Mouse (Mus musculus): Measurements from ENCODE around the gene Pank2. TPM values are rescaled to one million over a fixed set of nuclear protein-coding genes. Genes with fewer than 3 reads are reported as not detected.
"Not testable (repeated sequence)": the region's sequence is repeated elsewhere in the genome, so short reads cannot be mapped to it uniquely, and the experiment has no call there.

Pank2 gene
- polyA plus RNA-seq, 1 experiment from 2014 or later: 49.6 TPM

DNA sequence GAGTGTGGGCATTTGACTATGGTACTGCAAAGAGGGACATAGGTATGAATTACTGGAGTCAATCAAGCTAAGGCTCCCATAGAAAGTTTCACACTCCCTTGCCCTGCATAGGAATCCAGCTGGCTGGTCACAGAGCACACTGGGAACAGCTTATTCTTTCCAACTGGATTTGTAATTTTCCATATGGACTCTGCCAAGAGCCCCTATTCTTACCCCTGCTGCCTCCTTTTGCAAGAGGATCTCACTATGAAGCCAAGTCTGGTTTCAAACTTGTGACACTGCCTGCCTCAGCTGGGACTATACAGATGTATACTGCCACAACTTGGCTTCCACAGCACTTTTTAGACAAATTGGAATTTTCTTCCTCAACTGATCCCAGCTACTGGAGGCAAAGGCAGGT lies 39.3 kb downstream of the Pank2 start:
- Histone ChIP-seq H3K27ac (ENCODE audit: low read depth, low read length) (no peak overlapping the region), H3K4me3 (ENCODE audit: low read depth, low read length) (no peak overlapping the region), H3K4me1 (replicated peaks; ENCODE audit: control insufficient read depth, insufficient read depth, low read length) (no peaks in the 10 kb centered on the region), H3K27me3 (ENCODE audit: control insufficient read depth, insufficient read depth, low read length) (no peaks in the 10 kb centered on the region), H3K4me2 (replicated peaks; ENCODE audit: low read depth, low read length) (no peak overlapping the region), H3K36me3 (ENCODE audit: control insufficient read depth, insufficient read depth, low read length) (0 out of 2 replicates have a peak, but pooled peaks cover 5% of the 10 kb centered on the region), H3K9ac (ENCODE audit: low read depth, low read length) (no peak overlapping the region), H3K9me3 (ENCODE audit: control insufficient read depth, low read length) (no peaks in the 10 kb centered on the region)
- DNase-seq (ENCODE audit: low spot score) (no peak), ATAC-seq (ENCODE audit: low FRiP score) (no peak)

DNA sequence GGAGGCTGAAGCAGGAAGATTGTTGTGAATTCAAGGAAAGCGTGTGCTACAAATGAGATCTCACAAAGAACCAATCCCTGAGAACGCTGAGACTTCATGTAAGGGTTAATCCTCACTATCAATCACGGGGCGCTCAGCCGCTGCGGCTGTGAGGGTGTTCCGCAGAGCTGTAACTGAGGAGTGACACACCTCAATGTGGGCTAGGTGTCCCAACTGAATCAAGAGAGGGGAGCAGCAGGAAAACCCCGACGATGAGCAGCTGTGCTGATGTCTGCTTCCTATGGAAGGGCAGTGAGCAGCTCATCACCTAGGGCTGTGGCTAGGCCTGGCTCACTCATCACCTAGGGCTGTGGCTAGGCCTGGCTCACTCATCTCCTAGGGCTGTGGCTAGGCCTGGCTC lies 42.2 kb downstream of the Pank2 start:
- no peak overlapping the region for H3K4me2 ChIP-seq (replicated peaks; ENCODE audit: low read depth, low read length)
- ATAC-seq (ENCODE audit: low FRiP score) (no peak), DNase-seq (ENCODE audit: low spot score) (no peak)
- H3K4me3 ChIP-seq (ENCODE audit: low read depth, low read length): no peak overlapping the region
- WGBS: 88% methylated on average over 9 of the region's 9 CpGs
- no peaks in the 10 kb centered on the region for H3K9me3 ChIP-seq (ENCODE audit: control insufficient read depth, low read length)
- no peak overlapping the region for H3K9ac ChIP-seq (ENCODE audit: low read depth, low read length)
- no peak overlapping the region for H3K27ac ChIP-seq (ENCODE audit: low read depth, low read length)
- H3K27me3 ChIP-seq (ENCODE audit: control insufficient read depth, insufficient read depth, low read length): no peaks in the 10 kb centered on the region
- H3K36me3 ChIP-seq (ENCODE audit: control insufficient read depth, insufficient read depth, low read length): no peaks in the 10 kb centered on the region
- H3K4me1 ChIP-seq (replicated peaks; ENCODE audit: control insufficient read depth, insufficient read depth, low read length): no peaks in the 10 kb centered on the region

DNA sequence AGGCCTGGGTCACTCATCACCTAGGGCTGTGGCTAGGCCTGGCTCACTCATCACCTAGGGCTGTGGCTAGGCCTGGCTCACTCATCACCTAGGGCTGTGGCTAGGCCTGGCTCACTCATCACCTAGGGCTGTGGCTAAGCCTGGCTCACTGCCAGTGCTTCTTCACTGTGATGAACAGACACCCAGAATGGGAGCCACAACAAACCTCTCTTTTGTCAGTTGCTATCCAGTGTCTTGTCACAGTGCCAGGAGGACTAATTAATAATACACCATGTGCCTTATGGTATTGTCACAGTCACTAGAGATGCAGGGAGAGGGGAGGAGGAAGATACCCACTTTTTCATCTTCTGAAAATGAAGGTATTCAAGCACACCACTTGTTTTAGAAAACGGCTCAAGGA lies 42.9 kb downstream of the Pank2 start:
- not testable (repeated sequence) for H3K4me1 ChIP-seq (replicated peaks; ENCODE audit: control insufficient read depth, insufficient read depth, low read length); H3K9me3 ChIP-seq (ENCODE audit: control insufficient read depth, low read length); H3K36me3 ChIP-seq (ENCODE audit: control insufficient read depth, insufficient read depth, low read length); H3K27me3 ChIP-seq (ENCODE audit: control insufficient read depth, insufficient read depth, low read length); DNase-seq (ENCODE audit: low spot score); H3K27ac ChIP-seq (ENCODE audit: low read depth, low read length); ATAC-seq (ENCODE audit: low FRiP score); H3K9ac ChIP-seq (ENCODE audit: low read depth, low read length); H3K4me3 ChIP-seq (ENCODE audit: low read depth, low read length); H3K4me2 ChIP-seq (replicated peaks; ENCODE audit: low read depth, low read length)
- 83% methylated on average over 1 of the region's 1 CpGs for WGBS

DNA sequence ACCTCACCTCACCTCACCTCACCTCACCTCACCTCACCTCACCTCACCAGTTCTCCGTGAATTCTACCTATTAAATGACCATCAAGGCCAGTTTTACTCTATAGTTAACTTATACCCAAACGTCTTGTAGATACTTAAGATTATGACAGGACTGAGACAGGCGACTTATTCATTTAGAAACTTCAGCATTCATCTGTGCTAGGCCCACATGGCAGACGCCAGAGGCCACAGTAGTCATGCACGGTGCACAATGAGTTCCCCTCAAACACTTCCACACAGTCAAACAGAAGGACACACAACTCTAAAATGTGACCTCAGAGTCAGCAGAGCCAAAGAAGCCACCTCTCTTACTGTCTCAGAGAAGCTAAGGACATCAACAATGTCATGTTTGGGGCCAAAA lies 45.1 kb downstream of the Pank2 start:
- no peak overlapping the region for H3K4me3 ChIP-seq (ENCODE audit: low read depth, low read length)
- H3K27me3 ChIP-seq (ENCODE audit: control insufficient read depth, insufficient read depth, low read length): no peaks in the 10 kb centered on the region
- no peak overlapping the region for H3K9ac ChIP-seq (ENCODE audit: low read depth, low read length)
- no peak overlapping the region for H3K27ac ChIP-seq (ENCODE audit: low read depth, low read length)
- H3K4me2 ChIP-seq (replicated peaks; ENCODE audit: low read depth, low read length): no peak overlapping the region
- no peak for DNase-seq (ENCODE audit: low spot score)
- no peak for ATAC-seq (ENCODE audit: low FRiP score)
- no peaks in the 10 kb centered on the region for H3K9me3 ChIP-seq (ENCODE audit: control insufficient read depth, low read length)
- H3K36me3 ChIP-seq (ENCODE audit: control insufficient read depth, insufficient read depth, low read length): no peaks in the 10 kb centered on the region
- no peaks in the 10 kb centered on the region for H3K4me1 ChIP-seq (replicated peaks; ENCODE audit: control insufficient read depth, insufficient read depth, low read length)
- 75% methylated on average over 5 of the region's 5 CpGs for whole genome bisulfite sequencing

DNA sequence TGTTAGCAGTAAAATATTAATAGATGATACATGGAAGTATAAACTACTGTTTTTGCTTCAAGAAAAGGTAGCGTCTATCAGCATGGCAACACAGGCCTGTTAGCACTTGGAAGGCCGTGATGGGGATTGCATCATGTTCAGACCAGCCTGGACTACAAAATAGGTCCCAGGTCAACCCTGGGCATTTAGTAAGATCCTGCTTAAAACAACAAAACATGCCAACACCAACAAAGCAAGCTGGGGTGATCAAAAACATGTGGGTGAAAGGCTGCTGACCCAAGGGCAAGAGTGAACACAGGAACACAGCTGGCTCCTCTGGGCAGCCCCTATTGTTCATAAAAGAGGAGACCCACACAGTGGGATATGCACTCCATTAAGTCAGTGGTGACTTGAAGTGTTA lies 45.5 kb downstream of the Pank2 start:
- Histone ChIP-seq H3K27me3 (ENCODE audit: control insufficient read depth, insufficient read depth, low read length) (no peaks in the 10 kb centered on the region), H3K9ac (ENCODE audit: low read depth, low read length) (no peak overlapping the region), H3K9me3 (ENCODE audit: control insufficient read depth, low read length) (no peaks in the 10 kb centered on the region), H3K36me3 (ENCODE audit: control insufficient read depth, insufficient read depth, low read length) (no peaks in the 10 kb centered on the region), H3K4me1 (replicated peaks; ENCODE audit: control insufficient read depth, insufficient read depth, low read length) (no peaks in the 10 kb centered on the region), H3K4me3 (ENCODE audit: low read depth, low read length) (no peak overlapping the region), H3K27ac (ENCODE audit: low read depth, low read length) (no peak overlapping the region), H3K4me2 (replicated peaks; ENCODE audit: low read depth, low read length) (no peak overlapping the region)
- no peak for DNase-seq (ENCODE audit: low spot score)
- no peak for ATAC-seq (ENCODE audit: low FRiP score)
- 39% methylated on average over 2 of the region's 2 CpGs for WGBS

DNA sequence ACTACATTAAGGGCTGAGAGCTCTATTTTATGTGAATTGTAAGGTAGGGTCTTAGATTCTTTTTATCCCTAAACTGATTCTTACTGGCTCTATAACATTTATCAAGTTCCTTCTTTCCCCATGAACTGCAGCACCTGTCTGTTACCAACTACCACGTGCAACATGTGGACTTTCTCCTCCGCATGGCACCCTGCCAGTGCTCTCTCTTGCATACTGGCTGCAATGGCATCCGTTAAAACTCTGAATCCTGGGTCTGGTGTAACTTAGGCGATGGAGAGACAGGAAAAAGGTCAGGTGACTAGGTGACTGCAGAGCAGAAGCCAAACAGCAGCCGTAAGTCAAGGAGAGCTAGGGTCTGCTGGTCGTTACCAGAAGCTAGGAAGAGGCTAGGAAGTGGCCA lies 47.0 kb downstream of the Pank2 start:
- H3K27ac ChIP-seq (ENCODE audit: low read depth, low read length): no peak overlapping the region
- ATAC-seq (ENCODE audit: low FRiP score) (no peak), DNase-seq (ENCODE audit: low spot score) (no peak)
- H3K4me1 ChIP-seq (replicated peaks; ENCODE audit: control insufficient read depth, insufficient read depth, low read length): no peaks in the 10 kb centered on the region
- H3K9me3 ChIP-seq (ENCODE audit: control insufficient read depth, low read length): no peaks in the 10 kb centered on the region
- no peaks in the 10 kb centered on the region for H3K27me3 ChIP-seq (ENCODE audit: control insufficient read depth, insufficient read depth, low read length)
- no peak overlapping the region for H3K4me2 ChIP-seq (replicated peaks; ENCODE audit: low read depth, low read length)
- no peaks in the 10 kb centered on the region for H3K36me3 ChIP-seq (ENCODE audit: control insufficient read depth, insufficient read depth, low read length)
- H3K4me3 ChIP-seq (ENCODE audit: low read depth, low read length): no peak overlapping the region
- 68% methylated on average over 6 of the region's 6 CpGs for WGBS
- no peak overlapping the region for H3K9ac ChIP-seq (ENCODE audit: low read depth, low read length)

DNA sequence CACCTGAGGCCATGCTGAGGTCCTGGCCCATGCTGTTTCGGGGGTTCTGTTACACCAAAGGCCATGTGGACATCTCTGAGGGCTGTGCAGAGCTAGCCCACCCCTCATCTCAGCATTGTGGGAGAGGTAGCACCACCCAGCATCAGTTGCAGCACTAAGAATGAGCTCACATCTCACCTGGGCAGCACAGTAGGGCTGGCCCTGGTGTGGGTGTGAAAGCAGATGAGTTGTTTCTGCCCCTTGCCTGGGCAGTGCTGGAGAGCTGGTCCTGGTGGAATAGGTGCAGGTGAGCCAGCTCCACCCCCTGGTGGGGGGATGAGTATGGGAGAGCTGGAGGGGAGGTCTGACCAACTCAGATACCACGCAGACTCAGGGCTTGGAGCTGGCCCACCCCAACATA lies 53.9 kb downstream of the Pank2 start:
- DNase-seq (ENCODE audit: low spot score): no peak
- H3K4me2 ChIP-seq (replicated peaks; ENCODE audit: low read depth, low read length): no peak overlapping the region
- H3K9ac ChIP-seq (ENCODE audit: low read depth, low read length): no peak overlapping the region
- H3K36me3 ChIP-seq (ENCODE audit: control insufficient read depth, insufficient read depth, low read length): no peaks in the 10 kb centered on the region
- no peak overlapping the region for H3K4me3 ChIP-seq (ENCODE audit: low read depth, low read length)
- no peak for ATAC-seq (ENCODE audit: low FRiP score)
- WGBS: 86% methylated on average over 2 of the region's 2 CpGs
- no peak overlapping the region for H3K27ac ChIP-seq (ENCODE audit: low read depth, low read length)
- H3K4me1 ChIP-seq (replicated peaks; ENCODE audit: control insufficient read depth, insufficient read depth, low read length): no peaks in the 10 kb centered on the region
- no peaks in the 10 kb centered on the region for H3K9me3 ChIP-seq (ENCODE audit: control insufficient read depth, low read length)
- no peaks in the 10 kb centered on the region for H3K27me3 ChIP-seq (ENCODE audit: control insufficient read depth, insufficient read depth, low read length)

DNA sequence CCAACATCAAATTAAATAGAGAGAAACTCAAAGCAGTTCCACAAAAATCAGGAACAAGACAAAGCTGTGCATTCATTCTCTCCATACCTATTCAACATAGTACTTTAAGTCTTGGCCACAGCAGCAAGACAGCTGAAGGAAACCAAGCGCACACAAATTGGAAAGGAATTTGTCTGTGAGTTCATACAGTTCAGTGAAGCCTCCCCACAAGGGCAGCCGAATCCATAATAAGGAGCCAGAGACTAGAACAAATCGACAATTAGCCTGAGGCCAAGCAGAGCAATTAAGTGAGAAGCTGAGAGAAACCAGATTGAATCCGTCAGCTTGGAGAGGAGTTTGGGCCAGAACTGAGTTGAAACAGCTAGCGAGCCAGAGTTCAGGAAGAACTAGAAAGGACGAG lies 57.1 kb downstream of the Pank2 start:
- no peak overlapping the region for H3K4me3 ChIP-seq (ENCODE audit: low read depth, low read length)
- DNase-seq (ENCODE audit: low spot score) (no peak), ATAC-seq (ENCODE audit: low FRiP score) (no peak)
- no peaks in the 10 kb centered on the region for H3K36me3 ChIP-seq (ENCODE audit: control insufficient read depth, insufficient read depth, low read length)
- no peaks in the 10 kb centered on the region for H3K9me3 ChIP-seq (ENCODE audit: control insufficient read depth, low read length)
- H3K27ac ChIP-seq (ENCODE audit: low read depth, low read length): no peak overlapping the region
- H3K4me2 ChIP-seq (replicated peaks; ENCODE audit: low read depth, low read length): no peak overlapping the region
- H3K4me1 ChIP-seq (replicated peaks; ENCODE audit: control insufficient read depth, insufficient read depth, low read length): no peaks in the 10 kb centered on the region
- no peak overlapping the region for H3K9ac ChIP-seq (ENCODE audit: low read depth, low read length)
- 86% methylated on average over 6 of the region's 6 CpGs for WGBS
- no peaks in the 10 kb centered on the region for H3K27me3 ChIP-seq (ENCODE audit: control insufficient read depth, insufficient read depth, low read length)

DNA sequence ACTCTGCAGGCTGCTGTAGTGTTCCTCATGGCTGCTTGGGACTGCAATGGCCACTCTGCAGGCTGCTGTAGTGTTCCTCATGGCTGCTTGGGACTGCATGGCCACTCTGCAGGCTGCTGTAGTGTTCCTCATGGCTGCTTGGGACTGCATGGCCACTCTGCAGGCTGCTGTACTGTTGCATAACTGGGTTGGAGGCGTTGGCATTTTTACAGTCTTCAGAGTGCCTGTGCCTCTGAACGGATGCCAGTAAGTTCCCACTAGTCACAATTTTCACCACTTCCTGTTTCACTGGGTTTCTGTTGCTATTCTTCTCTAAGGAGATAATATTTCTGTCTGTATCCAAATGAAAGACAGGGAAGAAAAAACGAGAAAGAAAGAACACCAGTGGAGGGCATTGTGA lies 58.9 kb downstream of the Pank2 start:
- not testable (repeated sequence) for H3K4me3 ChIP-seq (ENCODE audit: low read depth, low read length); H3K4me2 ChIP-seq (replicated peaks; ENCODE audit: low read depth, low read length); H3K27ac ChIP-seq (ENCODE audit: low read depth, low read length); H3K4me1 ChIP-seq (replicated peaks; ENCODE audit: control insufficient read depth, insufficient read depth, low read length); H3K9ac ChIP-seq (ENCODE audit: low read depth, low read length); H3K27me3 ChIP-seq (ENCODE audit: control insufficient read depth, insufficient read depth, low read length); H3K9me3 ChIP-seq (ENCODE audit: control insufficient read depth, low read length); DNase-seq (ENCODE audit: low spot score); H3K36me3 ChIP-seq (ENCODE audit: control insufficient read depth, insufficient read depth, low read length); ATAC-seq (ENCODE audit: low FRiP score)
- WGBS: 73% methylated on average over 3 of the region's 3 CpGs
